Mouse (Mus musculus): ENCODE data around the gene Tmem132a. TPM values are rescaled to one million over a fixed set of nuclear protein-coding genes. Genes with fewer than 3 reads are reported as not detected.
A peak's percentile ranks its signal among the peaks of the same experiment; 100 is the strongest.

The Tmem132a gene
- polyA plus RNA-seq, 1 experiment: 17.2 TPM

DNA sequence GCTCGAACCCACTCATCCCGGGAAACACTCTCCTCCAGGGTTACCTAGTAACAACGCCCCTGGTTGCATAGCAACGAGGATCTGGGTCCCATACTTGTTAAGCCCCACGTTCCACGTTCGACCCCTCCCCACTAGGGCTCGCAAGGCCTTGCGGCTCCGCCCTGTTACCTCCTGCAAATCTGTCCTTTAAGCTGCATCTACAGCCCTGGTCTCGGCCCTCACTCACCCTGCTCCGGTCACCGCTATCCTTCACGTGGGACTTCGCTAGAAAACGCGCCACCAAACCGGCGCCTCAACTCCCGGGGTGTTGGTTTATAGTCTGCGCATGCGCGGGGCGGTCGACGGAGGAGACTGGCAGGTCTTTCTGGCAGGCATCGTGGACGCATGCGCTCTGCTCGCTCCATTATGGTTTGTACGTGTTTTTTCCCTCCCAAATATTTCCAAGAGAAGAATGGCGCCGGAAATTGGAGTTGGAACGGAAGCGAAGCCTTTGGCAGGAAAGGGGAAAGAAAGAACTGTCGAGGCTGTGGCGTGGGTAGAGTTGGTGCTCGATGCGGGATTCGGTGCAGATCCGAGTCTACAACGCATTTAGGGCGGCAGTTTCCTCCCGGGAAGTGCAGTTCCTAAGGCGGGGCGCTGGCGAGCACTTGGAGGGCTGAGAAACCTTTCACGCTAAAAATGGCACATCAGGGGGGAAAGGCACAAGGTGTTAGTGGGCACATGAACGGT, 11.8 kb upstream of the Tmem132a start, which contains the start of gene Tmem109:
Gene Tmem109 (minus strand): TSS at position 576 of the 729 bp plus-strand sequence.
- H3K4me1 ChIP-seq (ENCODE audit: control insufficient read depth, insufficient read depth, low read length): peaks cover 3% of the 10 kb centered on the region
- H3K9me3 ChIP-seq (replicated peaks; ENCODE audit: control insufficient read depth, insufficient read depth, low read length, poor library complexity, severe bottlenecking): no peaks in the 10 kb centered on the region
- no peaks in the 10 kb centered on the region for H3K36me3 ChIP-seq (ENCODE audit: control insufficient read depth, insufficient read depth, low read length, poor library complexity, severe bottlenecking)
- H3K27ac ChIP-seq (ENCODE audit: insufficient read depth, low read length): no peak within 1 kb of the TSS
- no peak for TF ChIP-seq EP300 (IDR thresholded peaks at IDR 0.05; ENCODE audit: insufficient read depth, low read depth, low read length)
- peak; percentile 30 for TF ChIP-seq CTCF (IDR thresholded peaks at IDR 0.05; ENCODE audit: low read depth, low read length)
- peak within 1 kb of the TSS; percentile 19 for H3K9ac ChIP-seq (ENCODE audit: low read depth, poor library complexity, severe bottlenecking)
- H3K27me3 ChIP-seq (ENCODE audit: control insufficient read depth, insufficient read depth, low read length, poor library complexity, severe bottlenecking): no peaks in the 10 kb centered on the region
- H3K4me3 ChIP-seq (ENCODE audit: low read depth, low read length): peak within 1 kb of the TSS; percentile 72

DNA sequence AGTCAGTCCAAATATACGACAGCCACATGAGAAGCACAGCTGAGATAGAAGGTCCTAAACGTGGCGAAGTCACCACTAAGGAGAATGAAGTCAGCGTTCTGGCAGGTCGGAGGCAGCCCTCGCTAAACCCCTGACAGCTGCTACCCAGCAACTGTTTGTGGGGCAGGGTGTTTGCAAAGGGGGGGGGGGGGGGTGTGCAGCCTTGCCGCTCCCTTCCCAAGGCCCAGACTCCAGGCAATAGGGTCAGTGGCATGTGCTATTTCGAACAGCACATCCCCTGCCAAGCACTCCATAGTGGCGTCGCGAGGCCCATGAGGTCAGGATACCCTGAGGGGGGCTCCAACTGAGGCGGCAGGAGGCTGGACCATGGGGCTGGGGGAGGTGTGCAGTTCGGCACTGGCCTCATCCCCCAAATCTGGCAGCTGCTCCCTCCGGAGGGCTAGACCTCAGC, 11.3 kb upstream of the Tmem132a start:
- Histone ChIP-seq H3K4me1 (ENCODE audit: control insufficient read depth, insufficient read depth, low read length) (peaks cover 3% of the 10 kb centered on the region), H3K4me3 (ENCODE audit: low read depth, low read length) (peak overlapping the region; percentile 72), H3K27ac (ENCODE audit: insufficient read depth, low read length) (no peak overlapping the region), H3K9me3 (replicated peaks; ENCODE audit: control insufficient read depth, insufficient read depth, low read length, poor library complexity, severe bottlenecking) (no peaks in the 10 kb centered on the region), H3K27me3 (ENCODE audit: control insufficient read depth, insufficient read depth, low read length, poor library complexity, severe bottlenecking) (no peaks in the 10 kb centered on the region), H3K9ac (ENCODE audit: low read depth, poor library complexity, severe bottlenecking) (peak overlapping the region; percentile 19), H3K36me3 (ENCODE audit: control insufficient read depth, insufficient read depth, low read length, poor library complexity, severe bottlenecking) (no peaks in the 10 kb centered on the region)
- no peak for TF ChIP-seq POLR2A (IDR thresholded peaks at IDR 0.05; ENCODE audit: insufficient read depth, low read length)
- no peak for TF ChIP-seq EP300 (IDR thresholded peaks at IDR 0.05; ENCODE audit: insufficient read depth, low read depth, low read length)
- no peak for TF ChIP-seq CTCF (IDR thresholded peaks at IDR 0.05; ENCODE audit: low read depth, low read length)

DNA sequence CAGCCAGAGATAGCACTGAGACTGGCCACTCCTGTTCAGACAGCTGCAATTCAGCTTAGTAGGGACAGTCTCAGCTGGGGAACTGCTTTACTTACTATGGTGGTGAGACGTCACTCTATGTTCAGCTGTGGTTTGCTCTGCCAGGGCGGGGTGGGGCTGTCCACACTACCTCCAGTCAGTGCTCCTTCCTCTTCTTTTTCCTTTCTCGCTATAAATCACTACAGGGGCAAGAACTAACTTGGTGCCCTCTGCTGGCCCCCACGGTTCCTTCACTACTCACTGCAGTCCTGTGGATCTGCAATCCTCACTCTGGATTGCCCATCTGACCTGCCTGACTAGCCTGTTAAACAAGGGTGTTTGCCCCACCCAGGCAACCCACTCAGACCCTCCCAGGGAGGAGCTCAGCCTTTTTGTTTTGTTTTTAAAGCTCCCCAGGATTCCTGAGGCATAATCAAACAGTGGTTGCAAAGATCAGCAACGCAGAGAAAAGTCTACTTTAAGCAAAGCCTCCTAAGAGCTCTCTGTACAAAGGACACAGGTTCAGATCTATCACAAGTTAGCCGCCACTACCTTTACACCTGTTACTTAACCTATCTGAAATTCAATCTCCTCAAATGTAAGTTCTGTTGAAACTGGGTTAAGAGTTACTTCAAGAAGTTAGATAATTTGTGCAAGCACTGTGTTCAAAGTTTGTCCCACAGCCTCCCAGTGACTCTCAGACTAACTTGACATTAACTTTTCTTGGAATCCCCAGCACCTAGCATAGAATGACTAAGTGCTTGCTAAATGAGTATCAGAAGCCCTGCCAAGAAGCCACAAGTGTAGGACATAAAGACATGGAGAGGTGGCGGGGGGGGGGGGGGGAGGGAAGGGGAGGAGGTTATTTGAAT, 10.6 kb upstream of the Tmem132a start:
- TF ChIP-seq CTCF (IDR thresholded peaks at IDR 0.05; ENCODE audit: low read depth, low read length) (peak; percentile 10), POLR2A (IDR thresholded peaks at IDR 0.05; ENCODE audit: insufficient read depth, low read length) (no peak)
- Histone ChIP-seq H3K9me3 (replicated peaks; ENCODE audit: control insufficient read depth, insufficient read depth, low read length, poor library complexity, severe bottlenecking) (no peaks in the 10 kb centered on the region), H3K36me3 (ENCODE audit: control insufficient read depth, insufficient read depth, low read length, poor library complexity, severe bottlenecking) (no peaks in the 10 kb centered on the region), H3K9ac (ENCODE audit: low read depth, poor library complexity, severe bottlenecking) (no peak overlapping the region), H3K27me3 (ENCODE audit: control insufficient read depth, insufficient read depth, low read length, poor library complexity, severe bottlenecking) (no peaks in the 10 kb centered on the region), H3K4me3 (ENCODE audit: low read depth, low read length) (peak overlapping the region; percentile 72; the same call in 1 of the 2 replicates), H3K27ac (ENCODE audit: insufficient read depth, low read length) (no peak overlapping the region), H3K4me1 (ENCODE audit: control insufficient read depth, insufficient read depth, low read length) (peaks cover 3% of the 10 kb centered on the region)

DNA sequence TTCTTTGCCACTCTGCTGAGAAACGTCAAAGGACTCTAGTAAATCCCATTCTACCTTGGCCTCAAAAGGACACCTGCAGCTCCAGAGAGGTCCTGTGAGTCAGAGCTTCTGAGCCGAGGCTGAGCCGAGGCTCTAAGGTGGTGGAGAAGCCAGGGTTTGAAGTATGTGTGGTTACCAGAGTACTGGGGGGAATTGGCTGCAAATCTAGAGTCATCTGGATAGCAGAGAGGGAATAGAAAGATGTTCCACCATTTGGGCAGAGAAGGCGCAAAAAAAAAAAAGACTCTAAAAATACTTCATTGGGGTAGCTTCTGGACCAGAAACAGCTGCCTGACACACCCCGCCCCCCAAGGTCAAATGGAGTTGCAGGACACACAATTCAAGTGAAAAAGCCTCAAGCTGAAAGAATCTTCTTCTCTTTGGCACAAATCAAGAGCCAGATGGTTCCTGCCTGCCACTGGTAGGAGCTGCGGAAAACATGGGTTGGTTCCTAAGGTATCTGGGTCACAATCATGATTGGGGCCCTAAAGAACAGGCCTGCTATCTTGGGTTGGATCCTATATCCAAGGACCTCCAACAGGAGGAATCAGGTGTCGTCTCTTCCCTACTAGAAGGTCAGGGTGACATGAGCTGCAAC, 8.6 kb upstream of the Tmem132a start:
- H3K4me3 ChIP-seq (ENCODE audit: low read depth, low read length): no peak overlapping the region
- H3K27ac ChIP-seq (ENCODE audit: insufficient read depth, low read length): no peak overlapping the region
- H3K4me1 ChIP-seq (ENCODE audit: control insufficient read depth, insufficient read depth, low read length): peaks cover 3% of the 10 kb centered on the region
- H3K9ac ChIP-seq (ENCODE audit: low read depth, poor library complexity, severe bottlenecking): no peak overlapping the region
- H3K27me3 ChIP-seq (ENCODE audit: control insufficient read depth, insufficient read depth, low read length, poor library complexity, severe bottlenecking): no peaks in the 10 kb centered on the region
- no peaks in the 10 kb centered on the region for H3K9me3 ChIP-seq (replicated peaks; ENCODE audit: control insufficient read depth, insufficient read depth, low read length, poor library complexity, severe bottlenecking)
- H3K36me3 ChIP-seq (ENCODE audit: control insufficient read depth, insufficient read depth, low read length, poor library complexity, severe bottlenecking): no peaks in the 10 kb centered on the region
- TF ChIP-seq CTCF (IDR thresholded peaks at IDR 0.05; ENCODE audit: low read depth, low read length) (no peak), POLR2A (IDR thresholded peaks at IDR 0.05; ENCODE audit: insufficient read depth, low read length) (no peak), EP300 (IDR thresholded peaks at IDR 0.05; ENCODE audit: insufficient read depth, low read depth, low read length) (no peak)

DNA sequence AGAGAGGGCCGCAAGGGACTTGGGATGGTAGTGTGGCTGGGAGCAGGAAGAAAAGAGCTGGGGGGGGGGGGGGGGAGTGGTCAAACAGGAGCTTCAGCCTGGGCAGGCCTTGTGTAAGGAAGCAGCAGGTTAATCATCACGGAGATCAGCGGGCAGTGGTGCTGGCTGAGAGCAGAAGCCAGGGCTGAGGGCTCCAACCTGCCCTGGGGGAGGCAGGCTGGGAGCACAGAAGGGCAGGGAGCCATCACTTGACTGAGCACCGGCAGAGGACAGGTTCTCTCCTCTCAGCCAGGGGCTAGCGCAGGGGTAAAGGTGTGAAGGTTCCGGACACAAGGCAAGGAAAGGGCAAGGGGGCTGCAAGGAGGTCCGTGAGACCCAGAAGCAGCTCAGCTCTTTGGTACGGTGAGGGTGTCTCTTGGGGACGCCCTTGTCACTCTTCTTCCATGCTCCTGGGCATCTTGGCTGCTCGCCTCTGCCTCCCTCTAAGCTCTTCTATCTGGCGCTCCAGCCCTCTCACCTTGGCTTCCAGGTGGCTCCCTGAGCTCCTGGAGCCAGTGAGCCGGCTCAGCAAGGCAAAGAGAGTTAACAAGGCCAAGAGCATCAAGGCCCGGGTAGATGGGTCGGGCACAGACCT, 1.7 kb upstream of the Tmem132a start:
- Histone ChIP-seq H3K27me3 (ENCODE audit: control insufficient read depth, insufficient read depth, low read length, poor library complexity, severe bottlenecking) (no peaks in the 10 kb centered on the region), H3K4me3 (ENCODE audit: low read depth, low read length) (no peak overlapping the region), H3K9ac (ENCODE audit: low read depth, poor library complexity, severe bottlenecking) (no peak overlapping the region), H3K27ac (ENCODE audit: insufficient read depth, low read length) (no peak overlapping the region), H3K9me3 (replicated peaks; ENCODE audit: control insufficient read depth, insufficient read depth, low read length, poor library complexity, severe bottlenecking) (no peaks in the 10 kb centered on the region), H3K36me3 (ENCODE audit: control insufficient read depth, insufficient read depth, low read length, poor library complexity, severe bottlenecking) (no peaks in the 10 kb centered on the region), H3K4me1 (ENCODE audit: control insufficient read depth, insufficient read depth, low read length) (no peaks in the 10 kb centered on the region)
- no peak for TF ChIP-seq EP300 (IDR thresholded peaks at IDR 0.05; ENCODE audit: insufficient read depth, low read depth, low read length)
- TF ChIP-seq POLR2A (IDR thresholded peaks at IDR 0.05; ENCODE audit: insufficient read depth, low read length): no peak
- no peak for TF ChIP-seq CTCF (IDR thresholded peaks at IDR 0.05; ENCODE audit: low read depth, low read length)

Data from ES-Bruce4 (cell line).